Mouse (Mus musculus): ENCODE measurements around the gene Cmtr1.
"Not testable (repeated sequence)": the region's sequence is repeated elsewhere in the genome, so short reads cannot be mapped to it uniquely, and the experiment has no call there.

The Cmtr1 gene

GRCm38 (mm10) chr17:29706981-29707545, 46.7 kb downstream of the Cmtr1 start:
- DNase-seq = no peak

GRCm38 (mm10) chr17:29708783-29709182, 48.4 kb downstream of the Cmtr1 start:
- no peak for DNase-seq

GRCm38 (mm10) chr17:29710562-29711044, 50.2 kb downstream of the Cmtr1 start:
- no peak for DNase-seq

- no peak for DNase-seq
These were observed 50.8 kb downstream of the Cmtr1 start for GRCm38 (mm10) chr17:29711076-29711744.

DNA sequence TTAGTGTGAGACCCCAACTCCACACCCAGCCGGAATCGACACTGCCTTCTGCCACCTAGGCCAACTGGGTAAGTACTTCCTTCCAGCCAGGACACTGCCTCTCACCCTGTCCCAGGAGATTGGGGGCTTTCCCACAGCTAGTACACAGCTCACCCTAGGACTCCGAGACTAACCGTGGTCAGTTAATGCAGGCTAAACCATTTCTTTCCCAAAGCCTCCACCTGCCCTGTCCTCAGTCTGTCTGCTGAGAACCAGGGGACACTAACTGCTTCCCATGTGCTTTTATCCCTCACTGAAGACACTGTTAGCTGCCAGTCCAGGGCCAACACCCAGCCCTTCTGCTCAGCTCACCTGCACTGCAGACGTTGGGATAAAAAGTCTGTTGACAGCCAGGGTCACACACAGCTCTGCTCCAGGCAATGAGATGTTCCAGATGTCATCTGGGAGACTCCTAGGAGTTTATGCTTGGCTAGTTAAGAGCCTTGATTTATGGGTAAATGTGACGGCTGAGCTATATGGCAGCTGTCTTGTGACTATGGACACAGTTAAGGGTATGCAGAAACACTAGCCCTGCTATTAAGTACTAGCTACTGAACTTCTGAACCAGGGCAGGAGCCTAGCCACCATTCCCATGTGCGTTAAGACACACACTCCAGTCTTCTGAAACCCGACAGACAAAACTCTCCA, 51.5 kb downstream of the Cmtr1 start:
- no peak for DNase-seq

- no peak for DNase-seq
These were observed 52.2 kb downstream of the Cmtr1 start for GRCm38 (mm10) chr17:29712565-29712964.

- not testable (repeated sequence) for DNase-seq
These were observed 53.3 kb downstream of the Cmtr1 start for GRCm38 (mm10) chr17:29713734-29714133.

- DNase-seq = peak; percentile 96
These were observed 56.5 kb downstream of the Cmtr1 start, which contains the start of gene Ccdc167 for GRCm38 (mm10) chr17:29716732-29717445. TSS of gene Ccdc167 (minus strand) at chr17:29717044.

DNA sequence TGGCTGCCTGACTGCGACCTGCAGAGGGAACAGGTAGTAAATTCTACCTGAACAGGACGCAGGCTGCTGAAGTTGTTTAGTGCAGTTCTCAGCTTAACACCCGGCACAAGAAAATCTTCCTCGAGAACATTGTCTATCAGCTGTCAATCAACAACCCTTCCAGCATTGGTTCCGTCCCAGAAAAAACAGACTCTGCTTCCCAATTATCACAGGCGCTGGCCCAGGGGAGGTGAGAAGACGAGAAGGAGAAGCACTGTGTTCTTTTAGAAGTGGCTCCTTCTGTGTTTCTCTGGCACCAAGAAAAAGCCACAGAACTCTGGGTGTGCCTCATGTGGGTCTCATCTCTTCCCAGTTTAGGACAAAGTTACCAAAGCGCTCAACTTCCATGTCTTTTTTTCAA, 58.3 kb downstream of the Cmtr1 start:
- DNase-seq = no peak

DNA sequence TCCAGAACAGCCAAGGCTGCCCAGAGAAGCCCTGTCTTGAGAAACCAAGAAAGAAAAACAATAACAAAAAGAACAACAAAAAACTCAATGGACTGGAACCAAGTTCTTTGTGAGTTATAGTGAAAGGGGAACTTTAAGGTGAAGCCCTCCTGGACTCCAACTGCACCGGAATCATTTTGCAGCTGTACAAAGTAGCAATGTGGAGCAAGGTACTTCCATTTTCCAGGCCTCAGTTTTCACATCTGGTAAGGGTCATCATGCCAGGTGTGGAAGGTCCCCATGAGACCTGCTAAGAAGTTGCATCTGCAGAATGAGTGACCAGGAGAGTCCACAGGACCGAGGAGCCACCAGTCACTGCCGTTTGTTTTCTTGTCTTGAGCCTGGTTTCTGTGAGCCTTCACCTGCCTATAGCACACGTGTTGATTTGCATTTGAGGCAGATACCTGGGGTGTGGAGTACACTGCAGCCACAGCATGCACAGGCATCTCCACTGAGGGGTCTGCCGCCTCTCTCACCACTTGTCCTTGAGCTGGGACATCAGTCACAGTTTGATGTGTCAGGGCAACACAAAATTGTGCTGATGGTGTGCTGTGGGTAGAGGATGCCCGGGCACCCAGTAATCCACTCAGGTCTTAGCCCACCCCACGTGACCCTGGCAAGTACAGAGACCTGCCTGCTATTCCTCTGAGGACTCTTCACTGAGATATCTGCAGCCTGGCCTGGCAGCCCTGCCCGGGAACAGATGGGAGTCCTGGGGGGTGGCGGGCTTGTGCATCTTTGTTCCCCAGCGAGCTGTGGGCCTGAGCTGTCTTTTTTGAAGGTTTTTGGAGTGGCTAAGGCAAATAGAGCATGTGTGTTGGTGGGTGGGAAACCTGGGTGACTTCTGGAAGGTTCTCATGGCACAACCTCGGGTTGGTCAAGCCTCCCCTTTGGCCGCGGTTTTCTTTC, 59.5 kb downstream of the Cmtr1 start:
- no peak for DNase-seq

GRCm38 (mm10) chr17:29720755-29721365, 60.5 kb downstream of the Cmtr1 start:
- DNase-seq = no peak

- DNase-seq = no peak
These were observed 64.2 kb downstream of the Cmtr1 start for GRCm38 (mm10) chr17:29724610-29725009.

DNA sequence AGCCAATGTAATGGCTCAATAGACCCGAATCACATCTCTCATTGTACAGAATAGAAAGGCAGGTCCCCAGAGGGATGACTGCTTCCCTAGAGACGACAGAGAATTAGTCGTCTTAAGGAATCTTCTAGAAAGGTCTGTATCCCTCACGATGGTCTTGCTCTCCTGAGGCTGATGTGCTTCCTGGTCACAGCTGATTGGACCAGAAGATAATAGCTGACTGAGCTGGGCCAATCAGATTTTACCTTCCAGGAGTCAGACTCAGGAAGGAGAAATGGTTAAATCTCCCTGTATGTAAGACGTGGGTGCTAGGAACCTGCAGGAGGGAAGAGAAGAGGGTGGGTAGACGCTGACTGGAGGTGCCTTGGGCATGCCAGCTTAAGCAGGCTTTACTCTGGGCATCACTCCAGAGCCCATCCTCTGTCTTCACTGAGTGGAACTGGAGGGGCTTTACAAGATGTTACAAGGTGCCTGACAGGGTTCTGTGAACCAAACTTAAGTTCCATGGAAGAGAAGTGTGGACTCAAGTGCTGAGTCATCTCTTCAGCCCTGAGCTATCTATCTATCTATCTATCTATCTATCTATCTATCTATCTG, 64.7 kb downstream of the Cmtr1 start:
- DNase-seq = no peak

DNA sequence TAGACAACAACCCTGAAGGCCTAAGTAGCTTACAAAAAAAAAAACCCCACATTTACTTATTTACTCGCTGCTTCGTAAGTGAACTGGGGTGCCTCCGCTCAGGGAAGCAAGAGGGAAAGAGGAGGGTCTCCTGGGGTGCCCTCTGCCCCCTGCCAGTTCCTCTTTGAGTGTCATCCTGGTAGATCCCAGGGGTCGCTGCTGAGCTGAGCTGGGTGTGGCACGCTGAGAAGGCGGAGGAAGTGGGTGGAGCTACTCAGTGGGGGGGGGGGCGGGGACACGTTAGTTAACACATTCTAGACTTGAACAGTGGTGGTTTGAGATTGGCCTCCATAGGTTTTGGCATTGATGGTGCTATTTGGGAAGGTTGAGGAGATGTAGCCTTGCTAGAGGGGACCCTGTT, 67.7 kb downstream of the Cmtr1 start:
- DNase-seq = peak; percentile 80

- no peak for DNase-seq
These were observed 70.3 kb downstream of the Cmtr1 start for GRCm38 (mm10) chr17:29730510-29731265.

DNA sequence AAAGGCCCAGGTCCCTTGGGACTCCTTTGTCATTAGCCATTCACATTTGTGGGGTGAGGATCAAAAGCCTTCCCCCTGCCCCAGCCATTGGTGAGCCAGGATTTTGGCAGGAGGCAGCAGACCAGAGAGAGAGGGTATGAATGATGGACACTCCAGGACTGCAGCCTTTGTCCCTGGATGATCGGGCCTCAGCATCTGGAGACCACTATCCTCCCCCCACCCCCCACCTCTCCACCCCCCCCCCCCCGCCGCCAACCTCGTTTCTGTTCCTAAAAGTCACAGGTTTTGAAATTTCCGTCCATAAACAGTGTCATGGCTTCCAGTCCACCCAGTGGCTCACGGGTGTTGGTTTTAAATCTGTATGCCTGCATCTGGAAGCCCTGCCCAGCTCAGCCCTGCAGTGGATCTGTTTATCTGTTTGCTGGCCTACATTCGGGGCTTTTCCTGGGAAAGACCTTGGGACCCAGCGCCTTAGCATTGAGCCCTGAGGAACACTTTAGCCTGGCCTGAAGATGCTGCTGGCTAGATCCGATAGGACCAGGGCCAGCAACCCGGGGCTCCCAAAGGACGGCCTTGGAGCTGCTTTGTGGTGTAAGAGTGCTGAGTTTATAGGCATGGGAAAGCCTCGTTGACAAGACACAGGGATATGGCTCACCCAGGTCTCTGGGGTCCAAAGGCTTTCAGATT, 71.0 kb downstream of the Cmtr1 start:
- DNase-seq = no peak

- no peak for DNase-seq
These were observed 71.5 kb downstream of the Cmtr1 start for GRCm38 (mm10) chr17:29731953-29732325.

GRCm38 (mm10) chr17:29732522-29732921, 72.1 kb downstream of the Cmtr1 start:
- no peak for DNase-seq

- no peak for DNase-seq
These were observed 76.1 kb downstream of the Cmtr1 start for GRCm38 (mm10) chr17:29736448-29737014.
